Mouse (Mus musculus) limb, embryonic 13.5 days (tissue): ENCODE data around the gene Tyrp1. TPM values are rescaled to one million over a fixed set of nuclear protein-coding genes. Genes with fewer than 3 reads are reported as not detected.

Source experiments
- ATAC-seq: fragments of 200-750 bp; cut with Nextera tagmentation; 2 replicates; pipeline ENCODE4 v1.8.0; 2017; ENCODE audit warnings: low read depth, moderate number of reproducible peaks, moderate TSS enrichment; ENCODE audit not compliant: low FRiP score
- H3K27ac ChIP-seq: fragments of 300-500 bp; sonication (generic); 2 replicates; pipeline ENCODE4 v1.5.1; 2015; ENCODE audit warnings: inconsistent platforms, mild to moderate bottlenecking, moderate library complexity
- H3K27me3 ChIP-seq: fragments of 300-500 bp; sonication (generic); 2 replicates; pipeline ENCODE4 v1.6.1; 2015; ENCODE audit warnings: mild to moderate bottlenecking, inconsistent platforms
- H3K36me3 ChIP-seq: fragments of 300-500 bp; sonication (generic); 2 replicates; pipeline ENCODE4 v1.6.1; 2015; ENCODE audit warnings: inconsistent platforms, mild to moderate bottlenecking, moderate library complexity
- H3K4me1 ChIP-seq: fragments of 300-500 bp; sonication (generic); 2 replicates; pipeline ENCODE4 v1.6.1; 2015; ENCODE audit warnings: inconsistent platforms
- H3K4me2 ChIP-seq: fragments of 300-500 bp; sonication (generic); replicated peaks from 2 replicates; pipeline ENCODE4 v1.6.1; 2015; ENCODE audit warnings: inconsistent platforms, mild to moderate bottlenecking, moderate library complexity
- H3K4me3 ChIP-seq: fragments of 300-500 bp; sonication (generic); 2 replicates; pipeline ENCODE4 v1.5.1; 2015; ENCODE audit warnings: moderate library complexity, mild to moderate bottlenecking, inconsistent platforms
- H3K9ac ChIP-seq: fragments of 300-500 bp; sonication (generic); 2 replicates; pipeline ENCODE4 v1.6.1; 2015; ENCODE audit warnings: mild to moderate bottlenecking, inconsistent platforms
- H3K9me3 ChIP-seq: fragments of 300-500 bp; sonication (generic); 2 replicates; pipeline ENCODE4 v1.6.1; 2016; ENCODE audit warnings: inconsistent platforms
- WGBS: fragments of 180-500 bp; shearing (Covaris S2); methylation state at CpG from one replicate; pipeline ENCODE4 v1.1.7; 2015; 5-methylcytosine and 5-hydroxymethylcytosine counted together
- polyA plus RNA-seq: library from polyadenylated mRNA; unstranded; fragments of >200 nt; fragmentation: Nextera tagmentation; extraction: Ambion mirVana; gene quantifications from 2 replicates; pipeline ENCODE4 v1.2.1, GENCODE M21; 2015

Gene Tyrp1
- polyA plus RNA-seq, 1 experiment from 2014 or later: 0.20 TPM

DNA sequence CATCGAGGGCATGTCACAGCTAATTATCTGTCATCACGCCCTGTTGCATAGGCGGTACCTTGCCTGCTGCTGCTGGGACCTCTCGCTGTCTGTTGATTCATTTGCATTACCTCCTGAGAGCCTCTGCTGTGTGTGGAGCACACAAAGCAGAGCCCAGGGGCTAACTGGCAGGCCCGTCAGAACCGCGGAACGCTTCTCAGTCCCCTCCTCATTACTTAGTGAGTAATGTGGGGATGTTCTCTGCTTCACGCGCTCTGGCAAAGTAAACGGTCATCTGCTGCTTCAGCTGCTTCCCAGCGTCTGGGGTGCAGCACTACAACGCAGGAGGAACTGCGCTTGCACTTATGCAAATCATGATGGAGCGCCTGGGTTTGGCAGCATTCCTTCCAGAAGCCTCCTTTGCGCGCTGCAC is 30.6 kb downstream of the Tyrp1 start:
- Histone ChIP-seq H3K9ac (peak overlapping the region; percentile 61), H3K4me2 (peak overlapping the region; percentile 67), H3K36me3 (no peaks in the 10 kb centered on the region), H3K4me3 (peak overlapping the region; percentile 40), H3K27me3 (no peaks in the 10 kb centered on the region), H3K27ac (no peak overlapping the region), H3K9me3 (no peaks in the 10 kb centered on the region), H3K4me1 (no peaks in the 10 kb centered on the region)
- WGBS: 3% methylated on average over 17 of the region's 17 CpGs
- no peak for ATAC-seq

DNA sequence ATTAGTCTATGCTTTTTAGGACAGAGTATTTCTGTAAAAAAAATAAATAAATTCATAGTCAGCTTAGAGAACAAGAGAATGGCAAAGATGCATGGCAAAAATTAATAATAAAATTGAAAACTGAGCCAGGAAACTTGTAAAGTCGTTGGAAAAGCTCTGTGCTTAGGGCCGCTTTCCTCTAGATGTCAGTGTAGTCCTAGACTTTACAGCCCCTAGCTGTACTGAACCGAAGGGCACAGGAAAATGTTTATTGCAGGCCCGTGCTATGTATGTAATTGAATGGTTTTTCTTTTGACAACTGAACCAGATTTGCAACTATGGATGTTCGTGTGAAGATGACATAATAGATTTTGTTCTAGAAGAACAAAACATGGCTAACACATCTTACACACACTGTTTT is 32.1 kb downstream of the Tyrp1 start:
- H3K4me1 ChIP-seq: no peaks in the 10 kb centered on the region
- 12% methylated on average over 5 of the region's 5 CpGs for WGBS
- no peak overlapping the region for H3K9ac ChIP-seq
- no peaks in the 10 kb centered on the region for H3K27me3 ChIP-seq
- no peaks in the 10 kb centered on the region for H3K9me3 ChIP-seq
- no peaks in the 10 kb centered on the region for H3K36me3 ChIP-seq
- no peak overlapping the region for H3K4me2 ChIP-seq
- no peak overlapping the region for H3K27ac ChIP-seq
- no peak overlapping the region for H3K4me3 ChIP-seq
- peak; percentile 87 for ATAC-seq

GRCm38 (mm10) chr4:80869598-80869997 is 35.7 kb downstream of the Tyrp1 start:
- H3K9me3 ChIP-seq: no peaks in the 10 kb centered on the region
- H3K9ac ChIP-seq: no peak overlapping the region
- H3K36me3 ChIP-seq: no peaks in the 10 kb centered on the region
- no peak overlapping the region for H3K4me3 ChIP-seq
- no peak overlapping the region for H3K4me2 ChIP-seq
- 48% methylated on average over 2 of the region's 2 CpGs for WGBS
- no peaks in the 10 kb centered on the region for H3K27me3 ChIP-seq
- no peak overlapping the region for H3K27ac ChIP-seq
- no peaks in the 10 kb centered on the region for H3K4me1 ChIP-seq
- ATAC-seq: no peak

DNA sequence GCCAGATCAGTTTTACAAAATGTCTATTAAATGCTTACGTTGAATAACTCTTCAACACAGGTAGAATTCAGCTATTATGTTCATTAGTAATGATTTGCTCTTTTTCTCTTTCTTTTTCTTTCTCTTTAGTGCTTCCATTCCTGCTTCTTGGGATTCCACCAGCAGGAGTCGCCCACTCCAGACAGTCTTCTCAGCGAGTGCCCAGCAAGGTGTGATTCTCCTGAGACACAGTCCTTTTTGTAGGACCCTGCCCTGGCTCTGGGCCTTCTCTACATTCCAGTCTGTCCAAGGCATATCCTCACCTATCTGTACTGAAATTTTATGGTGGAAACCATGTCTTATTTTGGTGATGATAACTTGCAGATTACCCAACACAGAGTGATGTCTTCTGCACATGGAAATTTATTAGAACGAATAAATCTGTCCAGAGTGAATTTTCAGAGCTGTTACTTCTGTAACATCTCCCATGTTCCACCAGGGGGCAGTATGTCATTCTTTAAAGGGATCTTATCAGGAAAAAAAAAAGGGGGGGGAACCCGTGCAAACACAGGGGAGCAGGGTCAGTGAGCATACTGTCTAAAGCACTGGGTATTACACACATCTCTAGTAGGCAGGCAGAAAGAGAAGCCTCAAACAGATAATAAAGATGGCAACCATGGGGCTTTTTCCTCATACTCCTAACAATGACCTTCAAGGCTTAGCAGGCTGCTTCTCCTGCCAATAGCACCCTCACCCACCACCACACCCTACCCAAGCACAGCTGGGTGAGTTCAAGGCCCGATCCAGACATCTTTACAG is 39.1 kb downstream of the Tyrp1 start:
- H3K27ac ChIP-seq: no peak overlapping the region
- H3K4me1 ChIP-seq: no peaks in the 10 kb centered on the region
- no peak overlapping the region for H3K9ac ChIP-seq
- no peaks in the 10 kb centered on the region for H3K9me3 ChIP-seq
- no peak overlapping the region for H3K4me2 ChIP-seq
- no peak overlapping the region for H3K4me3 ChIP-seq
- WGBS: 37% methylated on average over 6 of the region's 6 CpGs
- H3K27me3 ChIP-seq: no peaks in the 10 kb centered on the region
- H3K36me3 ChIP-seq: no peaks in the 10 kb centered on the region
- no peak for ATAC-seq

DNA sequence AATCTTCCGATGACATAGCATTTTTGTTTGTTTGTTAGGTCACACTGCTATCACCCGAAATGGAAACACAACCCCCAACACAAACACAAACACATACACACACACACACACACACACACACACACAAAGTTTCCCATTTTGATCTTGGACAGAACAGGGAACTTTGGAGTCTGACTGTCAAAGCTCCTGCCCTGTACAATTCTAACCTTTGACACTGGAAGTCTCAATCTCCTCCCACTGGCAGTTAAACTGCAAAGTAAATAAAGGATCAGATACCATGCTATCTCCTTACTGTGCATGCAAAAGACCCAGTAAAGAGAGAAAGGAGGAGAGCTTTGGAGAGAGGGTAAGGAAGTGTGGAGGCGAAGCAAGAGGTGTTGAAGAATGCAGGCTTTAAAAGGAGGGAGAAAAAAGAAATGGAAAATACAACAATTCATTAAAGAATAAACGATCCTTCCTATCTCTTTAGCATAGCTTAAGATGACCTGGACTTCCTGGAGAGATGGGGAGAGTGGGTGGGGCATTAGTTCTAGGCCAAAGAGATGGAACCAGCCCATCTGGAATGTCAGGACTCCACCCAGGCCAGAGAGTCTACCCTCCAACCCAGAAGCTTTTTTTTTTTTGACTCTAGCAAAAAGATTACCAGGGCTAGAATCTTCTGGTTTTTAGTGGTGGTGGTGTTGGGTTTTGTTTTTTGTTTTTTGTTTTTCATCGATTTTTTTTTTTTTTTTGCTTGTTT is 40.4 kb downstream of the Tyrp1 start:
- Histone ChIP-seq H3K27ac (no peak overlapping the region), H3K4me3 (no peak overlapping the region), H3K9me3 (no peaks in the 10 kb centered on the region), H3K9ac (no peak overlapping the region), H3K4me2 (no peak overlapping the region), H3K36me3 (no peaks in the 10 kb centered on the region), H3K4me1 (no peaks in the 10 kb centered on the region), H3K27me3 (no peaks in the 10 kb centered on the region)
- WGBS: 61% methylated on average over 5 of the region's 5 CpGs
- ATAC-seq: no peak

DNA sequence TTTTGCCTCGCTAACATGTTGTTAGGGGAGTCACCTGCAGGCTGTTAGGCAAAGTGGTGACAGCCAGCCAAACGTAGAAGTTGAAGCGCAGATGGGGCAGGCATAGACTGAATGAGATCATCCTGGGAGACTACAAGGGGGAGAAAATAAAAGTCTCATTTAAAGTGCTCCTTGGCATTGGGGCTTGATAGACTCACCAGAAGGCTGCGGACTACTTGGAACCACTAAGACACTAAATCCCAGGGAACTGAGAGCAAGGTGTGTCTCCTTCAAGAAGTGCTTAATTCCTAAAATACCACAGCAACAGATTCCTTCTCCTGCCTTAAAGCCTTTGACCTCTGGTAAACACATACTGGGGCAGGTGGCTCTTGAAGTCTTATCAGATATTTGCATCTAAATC is 41.1 kb downstream of the Tyrp1 start:
- H3K36me3 ChIP-seq: no peaks in the 10 kb centered on the region
- no peaks in the 10 kb centered on the region for H3K4me1 ChIP-seq
- H3K27ac ChIP-seq: no peak overlapping the region
- no peak overlapping the region for H3K9ac ChIP-seq
- 42% methylated on average over 4 of the region's 4 CpGs for WGBS
- no peaks in the 10 kb centered on the region for H3K9me3 ChIP-seq
- no peak overlapping the region for H3K4me2 ChIP-seq
- no peaks in the 10 kb centered on the region for H3K27me3 ChIP-seq
- ATAC-seq: no peak
- H3K4me3 ChIP-seq: no peak overlapping the region

DNA sequence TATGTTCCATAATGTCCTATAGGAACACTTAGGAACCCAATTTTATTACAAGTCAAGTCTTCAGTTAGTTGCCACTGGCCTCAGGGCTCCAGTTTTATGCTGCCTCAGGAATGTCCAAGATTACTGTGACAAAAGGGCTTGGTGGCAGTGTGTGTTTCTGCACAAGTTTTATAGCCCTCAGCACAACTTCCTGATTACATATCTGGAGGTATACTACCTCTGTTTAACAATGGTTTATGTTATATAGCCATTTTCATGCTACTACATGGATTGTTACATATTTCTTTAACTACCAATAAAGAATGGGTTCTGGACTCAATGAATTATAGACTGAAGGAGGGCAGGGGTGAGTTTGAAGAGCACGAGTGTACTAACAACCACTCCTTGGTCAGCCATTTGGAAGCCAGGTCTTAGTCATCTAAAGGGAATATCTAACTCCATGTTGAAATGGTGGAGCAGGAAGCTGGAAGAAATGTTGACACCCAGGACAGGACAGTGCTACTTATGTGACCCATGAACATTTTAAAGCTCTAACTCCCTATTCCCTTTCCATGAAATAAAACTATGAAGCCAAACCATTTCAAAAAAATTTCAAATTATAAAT is 48.2 kb downstream of the Tyrp1 start:
- Histone ChIP-seq H3K36me3 (no peaks in the 10 kb centered on the region), H3K27ac (no peak overlapping the region), H3K9me3 (no peaks in the 10 kb centered on the region), H3K9ac (no peak overlapping the region), H3K27me3 (no peaks in the 10 kb centered on the region), H3K4me1 (no peaks in the 10 kb centered on the region), H3K4me3 (no peak overlapping the region), H3K4me2 (no peak overlapping the region)
- WGBS: 47% methylated on average over 1 of the region's 1 CpGs
- no peak for ATAC-seq

DNA sequence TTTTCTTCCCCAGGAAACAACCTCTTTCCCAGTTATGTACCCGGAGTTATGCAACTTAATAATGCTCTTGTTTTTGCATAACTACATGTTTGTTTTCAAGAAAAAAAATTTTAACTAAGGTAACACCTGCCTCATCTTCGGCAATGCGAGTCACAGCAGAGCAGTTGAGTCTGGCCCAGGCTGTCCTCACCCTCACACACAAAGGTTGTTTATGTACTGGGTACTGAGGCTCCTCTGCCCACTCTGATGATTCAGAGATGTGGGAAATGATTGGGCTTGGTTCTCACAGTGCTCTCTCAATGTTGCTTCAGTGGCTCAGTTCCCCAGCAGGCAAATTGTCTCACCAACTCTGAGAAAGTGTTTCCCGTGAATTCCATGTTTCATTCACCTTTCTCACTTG is 52.7 kb downstream of the Tyrp1 start:
- H3K27ac ChIP-seq: no peak overlapping the region
- 77% methylated on average over 4 of the region's 4 CpGs for WGBS

GRCm38 (mm10) chr4:80891004-80891403 is 57.1 kb downstream of the Tyrp1 start:
- Histone ChIP-seq H3K36me3 (no peaks in the 10 kb centered on the region), H3K4me3 (no peak overlapping the region), H3K9me3 (no peaks in the 10 kb centered on the region), H3K4me2 (no peak overlapping the region), H3K27me3 (no peaks in the 10 kb centered on the region), H3K4me1 (no peaks in the 10 kb centered on the region), H3K9ac (no peak overlapping the region), H3K27ac (no peak overlapping the region)
- ATAC-seq: no peak
- 88% methylated on average over 6 of the region's 6 CpGs for WGBS

More for the DNA sequence above, 52.7 kb downstream of the Tyrp1 start:
- H3K4me3 ChIP-seq: no peak overlapping the region
- H3K36me3 ChIP-seq: no peaks in the 10 kb centered on the region
- H3K9ac ChIP-seq: no peak overlapping the region
- no peaks in the 10 kb centered on the region for H3K9me3 ChIP-seq
- H3K27me3 ChIP-seq: no peaks in the 10 kb centered on the region
- no peak for ATAC-seq
- no peak overlapping the region for H3K4me2 ChIP-seq
- H3K4me1 ChIP-seq: no peaks in the 10 kb centered on the region

GRCm38 (mm10) chr4:80895278-80895894 is 61.5 kb downstream of the Tyrp1 start:
- 79% methylated on average over 4 of the region's 4 CpGs for WGBS
- Histone ChIP-seq H3K4me3 (no peak overlapping the region), H3K27me3 (no peaks in the 10 kb centered on the region), H3K4me1 (no peaks in the 10 kb centered on the region), H3K36me3 (no peaks in the 10 kb centered on the region), H3K9ac (no peak overlapping the region), H3K27ac (no peak overlapping the region), H3K9me3 (no peaks in the 10 kb centered on the region), H3K4me2 (no peak overlapping the region)
- no peak for ATAC-seq
